Mouse (Mus musculus) cerebellum, adult 2 months (tissue): ENCODE results near the gene Olfr1359.

Source experiments
- CTCF ChIP-seq: fragments of 200-500 bp; IDR thresholded peaks from 2 replicates; pipeline ENCODE4 v1.5.1; 2011; ENCODE audit warnings: low read depth, mild to moderate bottlenecking, control low read depth, low read length, moderate library complexity, borderline replicate concordance; ENCODE audit not compliant: insufficient read depth
- POLR2A ChIP-seq: fragments of 200-500 bp; IDR thresholded peaks from 2 replicates; pipeline ENCODE4 v1.6.1; 2011; ENCODE audit warnings: low read length, control low read depth, borderline replicate concordance; ENCODE audit not compliant: insufficient read depth

- TF ChIP-seq POLR2A (no peak), CTCF (no peak)
Observed at GRCm38 (mm10) chr13:21663286-21663685, 34.6 kb upstream of the Olfr1359 start, which contains the start of gene Olfr1361.
